Mouse (Mus musculus): ENCODE data around the gene Serpinh1. TPM values are rescaled to one million over a fixed set of nuclear protein-coding genes. Genes with fewer than 3 reads are reported as not detected.

Serpinh1 gene
- polyA plus RNA-seq, 1 experiment: 211 TPM

DNA sequence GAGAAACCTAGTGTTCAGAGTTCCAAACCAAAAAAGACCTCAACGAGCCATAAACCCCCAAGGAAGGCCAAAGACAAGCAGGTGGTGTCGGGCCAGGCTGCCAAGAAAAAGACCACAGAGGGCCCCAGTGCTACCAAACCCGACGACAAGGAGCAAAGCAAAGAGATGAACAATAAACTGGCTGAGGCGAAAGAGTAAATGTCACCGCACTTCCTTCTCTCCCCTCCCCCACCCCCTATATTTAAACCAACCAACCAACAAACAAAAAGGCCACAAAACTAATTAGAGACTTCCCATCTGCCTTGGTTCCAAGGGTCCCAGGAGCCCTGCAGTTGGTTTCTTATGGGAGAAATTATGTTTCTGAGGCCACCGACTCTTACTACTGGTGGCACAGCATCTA, 35.6 kb downstream of the Serpinh1 start:
- TF ChIP-seq EP300 (IDR thresholded peaks at IDR 0.05; ENCODE audit: insufficient read depth, low read depth, low read length) (no peak), POLR2A (IDR thresholded peaks at IDR 0.05; ENCODE audit: insufficient read depth, low read length) (no peak), CTCF (IDR thresholded peaks at IDR 0.05; ENCODE audit: low read depth, low read length) (no peak)
- no peaks in the 10 kb centered on the region for H3K27me3 ChIP-seq (ENCODE audit: control insufficient read depth, insufficient read depth, low read length, poor library complexity, severe bottlenecking)
- no peaks in the 10 kb centered on the region for H3K4me1 ChIP-seq (ENCODE audit: control insufficient read depth, insufficient read depth, low read length)
- no peaks in the 10 kb centered on the region for H3K9me3 ChIP-seq (replicated peaks; ENCODE audit: control insufficient read depth, insufficient read depth, low read length, poor library complexity, severe bottlenecking)
- H3K4me3 ChIP-seq (ENCODE audit: low read depth, low read length): no peak overlapping the region
- H3K36me3 ChIP-seq (ENCODE audit: control insufficient read depth, insufficient read depth, low read length, poor library complexity, severe bottlenecking): no peaks in the 10 kb centered on the region
- H3K27ac ChIP-seq (ENCODE audit: insufficient read depth, low read length): no peak overlapping the region
- H3K9ac ChIP-seq (ENCODE audit: low read depth, poor library complexity, severe bottlenecking): no peak overlapping the region

DNA sequence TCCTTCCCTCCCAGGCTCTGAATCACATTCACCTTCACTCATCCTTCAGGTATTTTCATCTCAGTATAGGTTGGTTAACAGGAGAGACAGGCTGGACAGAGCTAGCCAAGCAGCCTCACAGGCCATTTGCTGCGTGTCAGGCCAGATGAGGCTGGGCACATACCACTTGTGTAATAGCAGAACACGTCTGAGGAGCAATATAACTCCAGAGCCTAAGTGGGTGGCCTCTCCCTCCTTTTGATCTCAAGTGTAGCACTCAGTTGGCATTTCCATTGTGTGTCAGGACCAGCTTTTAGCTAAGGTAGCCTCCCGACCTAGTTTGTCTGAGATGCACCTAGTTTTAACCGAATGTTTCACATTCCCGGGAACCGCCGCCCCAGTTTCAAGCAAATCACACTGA, 36.8 kb downstream of the Serpinh1 start:
- no peak overlapping the region for H3K9ac ChIP-seq (ENCODE audit: low read depth, poor library complexity, severe bottlenecking)
- H3K27ac ChIP-seq (ENCODE audit: insufficient read depth, low read length): no peak overlapping the region
- TF ChIP-seq POLR2A (IDR thresholded peaks at IDR 0.05; ENCODE audit: insufficient read depth, low read length) (no peak), CTCF (IDR thresholded peaks at IDR 0.05; ENCODE audit: low read depth, low read length) (no peak), EP300 (IDR thresholded peaks at IDR 0.05; ENCODE audit: insufficient read depth, low read depth, low read length) (no peak)
- H3K27me3 ChIP-seq (ENCODE audit: control insufficient read depth, insufficient read depth, low read length, poor library complexity, severe bottlenecking): no peaks in the 10 kb centered on the region
- no peak overlapping the region for H3K4me3 ChIP-seq (ENCODE audit: low read depth, low read length)
- H3K36me3 ChIP-seq (ENCODE audit: control insufficient read depth, insufficient read depth, low read length, poor library complexity, severe bottlenecking): no peaks in the 10 kb centered on the region
- H3K4me1 ChIP-seq (ENCODE audit: control insufficient read depth, insufficient read depth, low read length): no peaks in the 10 kb centered on the region
- H3K9me3 ChIP-seq (replicated peaks; ENCODE audit: control insufficient read depth, insufficient read depth, low read length, poor library complexity, severe bottlenecking): no peaks in the 10 kb centered on the region

DNA sequence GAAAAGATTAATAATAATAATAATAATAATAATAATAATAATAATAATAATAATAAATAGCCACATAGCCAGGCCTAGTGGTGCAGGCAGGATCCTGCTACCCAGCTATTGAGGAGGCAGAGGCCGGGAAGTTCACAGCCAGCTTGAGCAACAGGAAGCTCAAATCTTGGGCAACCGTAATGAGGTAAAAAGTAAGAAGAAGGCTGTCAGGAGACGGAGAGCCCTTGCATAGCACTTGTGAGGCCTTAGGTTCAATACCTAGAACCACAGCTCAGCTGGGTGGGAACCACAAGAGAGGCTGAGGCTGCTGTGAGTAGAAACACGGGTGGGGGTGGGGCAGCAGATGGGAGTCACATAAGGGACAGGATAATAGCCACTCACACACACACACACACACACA, 38.5 kb downstream of the Serpinh1 start:
- H3K36me3 ChIP-seq (ENCODE audit: control insufficient read depth, insufficient read depth, low read length, poor library complexity, severe bottlenecking): no peaks in the 10 kb centered on the region
- H3K27ac ChIP-seq (ENCODE audit: insufficient read depth, low read length): no peak overlapping the region
- H3K4me1 ChIP-seq (ENCODE audit: control insufficient read depth, insufficient read depth, low read length): no peaks in the 10 kb centered on the region
- no peak overlapping the region for H3K4me3 ChIP-seq (ENCODE audit: low read depth, low read length)
- no peak overlapping the region for H3K9ac ChIP-seq (ENCODE audit: low read depth, poor library complexity, severe bottlenecking)
- TF ChIP-seq POLR2A (IDR thresholded peaks at IDR 0.05; ENCODE audit: insufficient read depth, low read length) (no peak), CTCF (IDR thresholded peaks at IDR 0.05; ENCODE audit: low read depth, low read length) (no peak), EP300 (IDR thresholded peaks at IDR 0.05; ENCODE audit: insufficient read depth, low read depth, low read length) (no peak)
- no peaks in the 10 kb centered on the region for H3K9me3 ChIP-seq (replicated peaks; ENCODE audit: control insufficient read depth, insufficient read depth, low read length, poor library complexity, severe bottlenecking)
- H3K27me3 ChIP-seq (ENCODE audit: control insufficient read depth, insufficient read depth, low read length, poor library complexity, severe bottlenecking): no peaks in the 10 kb centered on the region

DNA sequence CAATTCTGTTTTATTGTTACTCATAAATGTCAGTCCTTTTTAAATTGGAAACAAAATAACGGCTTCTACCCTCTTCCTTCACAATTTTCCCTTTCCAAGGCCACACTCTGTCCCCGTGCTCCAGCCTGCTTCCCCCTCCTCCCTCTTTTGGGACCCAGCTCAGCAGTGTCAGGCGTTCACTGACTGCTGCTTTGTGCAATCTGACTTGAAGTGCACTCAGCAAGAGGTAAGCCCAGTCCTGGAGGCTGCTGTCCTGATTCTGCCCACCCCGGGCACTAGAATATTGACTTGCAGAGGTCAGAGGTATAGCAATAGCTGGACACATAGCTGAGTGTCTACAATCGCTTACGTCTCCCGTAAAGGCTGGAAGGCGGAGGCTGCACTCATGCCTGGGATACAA, 39.8 kb downstream of the Serpinh1 start:
- Histone ChIP-seq H3K9me3 (replicated peaks; ENCODE audit: control insufficient read depth, insufficient read depth, low read length, poor library complexity, severe bottlenecking) (no peaks in the 10 kb centered on the region), H3K4me1 (ENCODE audit: control insufficient read depth, insufficient read depth, low read length) (no peaks in the 10 kb centered on the region), H3K4me3 (ENCODE audit: low read depth, low read length) (no peak overlapping the region), H3K9ac (ENCODE audit: low read depth, poor library complexity, severe bottlenecking) (no peak overlapping the region), H3K27me3 (ENCODE audit: control insufficient read depth, insufficient read depth, low read length, poor library complexity, severe bottlenecking) (no peaks in the 10 kb centered on the region), H3K27ac (ENCODE audit: insufficient read depth, low read length) (no peak overlapping the region), H3K36me3 (ENCODE audit: control insufficient read depth, insufficient read depth, low read length, poor library complexity, severe bottlenecking) (no peaks in the 10 kb centered on the region)
- TF ChIP-seq POLR2A (IDR thresholded peaks at IDR 0.05; ENCODE audit: insufficient read depth, low read length) (no peak), CTCF (IDR thresholded peaks at IDR 0.05; ENCODE audit: low read depth, low read length) (no peak), EP300 (IDR thresholded peaks at IDR 0.05; ENCODE audit: insufficient read depth, low read depth, low read length) (no peak)

DNA sequence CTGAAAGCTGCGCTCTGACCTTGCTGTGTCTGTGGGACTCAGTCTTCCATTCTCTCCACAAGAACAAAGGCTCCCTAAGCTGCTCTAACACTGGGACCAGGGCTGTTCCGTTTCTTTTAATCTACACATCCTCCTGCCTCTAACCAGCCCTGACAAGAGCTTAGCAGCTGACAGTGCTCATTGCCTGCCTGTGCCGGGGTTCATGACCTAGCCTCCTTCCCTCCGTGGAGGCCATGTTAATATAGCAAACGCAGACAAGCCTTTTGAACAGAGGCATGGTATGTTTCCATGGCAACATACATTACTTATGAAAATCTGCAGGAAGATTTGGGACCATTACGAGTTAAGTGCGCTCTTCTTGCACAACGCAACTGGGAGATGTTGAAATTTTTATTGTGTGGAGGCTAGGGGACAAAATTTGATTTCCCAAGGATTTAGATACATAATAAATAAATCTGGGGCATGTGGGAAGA, 40.3 kb downstream of the Serpinh1 start:
- Histone ChIP-seq H3K27me3 (ENCODE audit: control insufficient read depth, insufficient read depth, low read length, poor library complexity, severe bottlenecking) (no peaks in the 10 kb centered on the region), H3K4me1 (ENCODE audit: control insufficient read depth, insufficient read depth, low read length) (no peaks in the 10 kb centered on the region), H3K9me3 (replicated peaks; ENCODE audit: control insufficient read depth, insufficient read depth, low read length, poor library complexity, severe bottlenecking) (no peaks in the 10 kb centered on the region), H3K27ac (ENCODE audit: insufficient read depth, low read length) (no peak overlapping the region), H3K4me3 (ENCODE audit: low read depth, low read length) (no peak overlapping the region), H3K9ac (ENCODE audit: low read depth, poor library complexity, severe bottlenecking) (no peak overlapping the region), H3K36me3 (ENCODE audit: control insufficient read depth, insufficient read depth, low read length, poor library complexity, severe bottlenecking) (no peaks in the 10 kb centered on the region)
- TF ChIP-seq CTCF (IDR thresholded peaks at IDR 0.05; ENCODE audit: low read depth, low read length): no peak
- TF ChIP-seq EP300 (IDR thresholded peaks at IDR 0.05; ENCODE audit: insufficient read depth, low read depth, low read length): no peak
- TF ChIP-seq POLR2A (IDR thresholded peaks at IDR 0.05; ENCODE audit: insufficient read depth, low read length): no peak

DNA sequence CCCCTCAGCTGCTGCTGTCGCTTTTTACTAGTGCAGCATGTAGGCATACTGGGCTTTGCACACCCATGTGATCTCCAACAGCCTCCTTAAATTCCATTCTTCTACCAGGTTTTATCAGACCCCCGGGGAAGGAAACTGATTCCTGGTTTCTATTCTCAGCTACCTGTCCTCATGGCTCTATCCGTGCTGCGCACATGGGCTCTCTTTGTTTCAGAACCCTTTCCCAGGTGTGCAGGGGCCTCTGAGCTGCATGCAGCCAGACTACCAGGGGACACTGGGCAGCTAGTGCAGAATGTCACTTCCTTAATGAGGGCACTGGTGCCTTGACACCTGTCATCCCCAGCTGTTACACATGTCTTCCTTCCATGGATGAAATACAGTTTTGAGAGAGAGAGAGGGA, 41.0 kb downstream of the Serpinh1 start:
- no peaks in the 10 kb centered on the region for H3K27me3 ChIP-seq (ENCODE audit: control insufficient read depth, insufficient read depth, low read length, poor library complexity, severe bottlenecking)
- TF ChIP-seq POLR2A (IDR thresholded peaks at IDR 0.05; ENCODE audit: insufficient read depth, low read length) (no peak), CTCF (IDR thresholded peaks at IDR 0.05; ENCODE audit: low read depth, low read length) (no peak)
- H3K4me1 ChIP-seq (ENCODE audit: control insufficient read depth, insufficient read depth, low read length): no peaks in the 10 kb centered on the region
- no peaks in the 10 kb centered on the region for H3K36me3 ChIP-seq (ENCODE audit: control insufficient read depth, insufficient read depth, low read length, poor library complexity, severe bottlenecking)
- no peak overlapping the region for H3K9ac ChIP-seq (ENCODE audit: low read depth, poor library complexity, severe bottlenecking)
- H3K9me3 ChIP-seq (replicated peaks; ENCODE audit: control insufficient read depth, insufficient read depth, low read length, poor library complexity, severe bottlenecking): no peaks in the 10 kb centered on the region
- no peak overlapping the region for H3K4me3 ChIP-seq (ENCODE audit: low read depth, low read length)
- no peak overlapping the region for H3K27ac ChIP-seq (ENCODE audit: insufficient read depth, low read length)

All from ES-Bruce4 (cell line).